Mouse (Mus musculus) bone marrow macrophage, adult 2 months (primary cell): ENCODE data around the gene Alg2.

Experiments used
- CTCF ChIP-seq: IDR thresholded peaks from 2 replicates; pipeline ENCODE4 v1.5.1; 2012; ENCODE audit warnings: low read depth, mild to moderate bottlenecking, low read length, moderate library complexity
- POLR2A ChIP-seq: IDR thresholded peaks from 2 replicates; pipeline ENCODE4 v1.6.1; 2012; ENCODE audit warnings: mild to moderate bottlenecking, low read depth, low read length, borderline replicate concordance

- no peak for TF ChIP-seq CTCF
- no peak for TF ChIP-seq POLR2A
These were observed 47.9 kb upstream of the Alg2 start for GRCm38 (mm10) chr4:47521884-47522605.
